Mouse (Mus musculus): ENCODE data around the gene Hif3a.

Gene Hif3a

DNA sequence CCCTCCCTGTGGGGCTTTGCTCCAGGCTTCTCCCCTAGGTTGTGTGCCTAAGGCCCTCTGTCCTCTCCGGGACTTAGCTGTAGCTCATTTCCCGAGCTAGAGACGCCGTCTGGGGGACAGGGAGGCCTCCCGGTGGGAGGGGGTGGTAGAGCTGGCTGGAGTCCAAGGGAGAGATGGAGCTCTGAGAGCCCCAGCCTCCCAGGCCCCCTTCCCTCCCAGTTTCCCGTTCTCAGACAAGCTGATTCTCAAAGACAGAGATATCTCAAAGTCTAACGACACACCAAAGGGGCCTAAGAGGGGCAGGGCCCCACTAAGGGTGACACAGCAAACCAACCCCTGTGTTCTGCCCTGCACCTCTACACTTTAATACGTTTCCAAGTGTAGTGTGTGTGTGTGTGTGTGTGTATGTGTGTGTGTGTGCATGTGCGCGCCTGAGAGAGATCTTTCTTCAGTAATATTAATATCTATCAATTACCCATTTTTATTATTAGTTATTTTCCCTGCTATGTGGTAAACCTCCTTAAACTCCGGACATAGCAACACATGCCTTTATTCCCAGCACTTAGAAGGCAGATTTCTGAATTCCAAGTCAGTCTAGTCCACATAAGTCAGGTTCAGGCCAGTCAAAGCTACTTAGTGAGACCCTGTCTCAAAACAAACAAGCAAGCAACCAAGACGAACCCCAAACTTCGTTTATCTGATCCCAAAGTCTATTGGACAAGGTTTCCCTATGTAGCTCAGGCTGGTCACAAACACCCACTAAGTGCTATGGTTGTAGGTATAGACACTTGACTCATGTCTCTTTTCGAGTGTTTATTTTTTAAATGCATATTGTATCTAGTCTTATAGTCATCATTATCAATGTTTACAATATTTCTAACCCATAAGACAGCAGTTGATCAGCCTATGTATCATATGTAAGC is 5.4 kb downstream of the Hif3a start:
- DNase-seq (ENCODE audit: low read depth, low spot score) = no peak

DNA sequence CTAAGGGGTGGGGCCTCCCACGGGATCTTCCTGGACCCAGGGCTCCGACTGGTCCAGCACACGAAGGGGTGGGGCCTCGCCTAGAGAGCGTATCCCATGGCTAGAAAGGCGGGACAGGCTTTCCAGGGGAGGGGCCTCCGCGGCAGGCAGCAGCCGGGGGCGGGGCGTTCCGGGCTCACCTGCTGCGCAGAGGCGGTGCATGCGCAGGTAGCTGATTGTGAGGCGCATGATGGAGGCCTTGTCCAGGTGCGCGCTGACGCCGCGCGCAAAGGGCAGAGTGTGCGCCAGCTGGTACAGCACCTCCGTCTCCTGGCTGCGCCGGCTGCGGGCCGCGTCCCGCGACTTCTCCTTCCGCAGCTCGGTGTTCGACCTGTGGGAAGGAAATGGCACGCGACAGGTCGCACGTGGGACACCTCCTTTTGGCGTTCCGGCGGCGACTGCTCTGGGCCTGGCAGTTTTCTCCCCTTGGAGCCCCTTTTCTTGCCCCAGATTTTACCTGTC is 6.1 kb downstream of the Hif3a start:
- DNase-seq (ENCODE audit: low read depth, low spot score) = peak; percentile 72

DNA sequence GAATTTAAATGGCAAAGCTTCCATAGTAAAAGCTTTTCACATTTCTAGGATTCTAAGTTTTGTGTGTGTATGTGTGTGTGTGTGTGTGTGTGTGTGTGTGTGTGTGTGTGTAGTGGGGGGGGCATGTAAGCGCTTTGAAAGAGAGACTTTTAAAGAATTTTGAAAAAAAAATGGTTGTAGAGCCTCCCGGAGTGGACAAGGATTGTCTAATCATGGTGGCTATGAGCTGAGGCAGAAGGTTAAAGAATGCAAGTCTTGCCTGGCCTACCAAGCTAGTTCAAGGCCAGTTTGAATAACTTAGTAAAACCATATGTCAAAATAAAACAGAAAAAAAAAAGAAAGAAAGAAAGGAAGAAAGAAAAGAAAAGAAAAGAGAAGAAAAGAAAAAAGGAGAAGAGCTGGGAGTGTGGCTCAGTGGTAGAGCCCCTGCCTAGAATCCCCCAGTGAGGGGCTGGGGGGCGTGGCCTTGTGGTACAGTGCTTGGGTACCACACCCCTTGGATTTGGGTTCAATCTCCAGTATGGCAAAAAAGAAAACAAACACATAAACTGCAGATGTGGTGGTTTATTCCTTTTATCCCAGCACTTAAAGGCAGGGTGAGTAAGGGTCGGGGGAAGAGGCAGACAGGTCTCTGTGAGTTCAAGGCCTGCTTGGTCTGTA is 6.8 kb downstream of the Hif3a start:
- DNase-seq (ENCODE audit: low read depth, low spot score) = no peak

DNA sequence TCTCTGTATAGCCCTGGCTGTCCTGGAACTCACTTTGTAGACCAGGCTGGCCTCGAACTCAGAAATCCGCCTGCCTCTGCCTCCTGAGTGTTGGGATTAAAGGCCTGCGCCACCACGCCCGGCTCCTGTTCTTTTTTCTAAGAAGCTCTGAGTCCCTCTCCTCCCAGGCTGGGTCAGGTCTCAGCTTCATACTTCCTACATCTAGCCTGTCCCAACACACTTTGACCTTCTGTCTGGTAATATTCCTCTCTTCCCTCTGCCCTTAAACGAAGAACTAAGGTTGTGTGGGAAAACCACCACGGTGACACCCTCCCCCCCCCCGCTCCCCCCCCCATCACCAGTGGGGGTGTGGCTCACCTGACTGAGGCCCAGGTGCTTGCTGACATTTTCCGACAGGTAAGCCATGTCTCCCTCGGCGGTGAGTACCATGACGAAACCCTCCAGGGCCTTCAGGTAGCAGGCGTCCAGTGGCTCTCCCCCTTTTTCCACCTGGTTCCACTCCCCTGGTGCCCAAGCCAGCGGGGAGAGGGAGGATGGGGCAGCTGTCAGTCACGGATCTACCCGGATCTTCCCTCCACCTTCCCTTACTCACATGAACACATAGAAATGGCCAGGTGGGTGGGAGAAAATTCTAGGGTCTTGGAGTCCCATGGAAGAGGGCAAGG is 7.8 kb downstream of the Hif3a start:
- no peak for DNase-seq (ENCODE audit: low read depth, low spot score)

DNA sequence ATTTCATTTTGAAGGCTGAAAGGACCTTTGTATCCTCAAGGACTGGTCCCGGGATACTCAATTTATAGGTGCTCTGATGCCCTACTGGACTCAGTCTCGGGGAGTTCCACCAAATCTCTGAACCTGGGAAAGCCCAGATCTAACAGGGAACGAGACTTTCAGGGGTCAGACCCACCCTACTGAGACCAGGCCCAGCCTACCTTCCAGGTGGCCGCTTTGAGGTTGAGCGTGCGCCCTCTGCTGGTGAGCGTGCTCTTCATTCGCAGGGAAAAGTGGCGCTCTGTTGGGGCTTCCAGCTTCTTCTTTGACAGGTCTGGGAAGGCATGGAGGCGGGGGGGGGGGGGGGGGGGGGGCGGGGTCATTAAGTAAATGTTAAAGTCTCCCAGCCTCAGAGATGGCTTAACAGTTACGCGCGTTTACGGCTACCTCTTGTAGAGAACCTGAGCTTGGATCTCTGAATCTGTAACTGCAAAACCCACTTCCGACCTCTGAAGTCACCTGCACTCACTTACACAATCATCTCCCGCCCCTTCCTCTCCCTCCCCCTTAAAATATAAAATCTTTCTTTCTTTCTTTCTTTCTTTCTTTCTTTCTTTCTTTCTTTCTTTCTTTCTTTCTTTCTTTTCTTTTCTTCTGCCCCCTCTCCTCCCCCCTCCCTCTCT is 11.2 kb downstream of the Hif3a start:
- no peak for DNase-seq (ENCODE audit: low read depth, low spot score)

DNA sequence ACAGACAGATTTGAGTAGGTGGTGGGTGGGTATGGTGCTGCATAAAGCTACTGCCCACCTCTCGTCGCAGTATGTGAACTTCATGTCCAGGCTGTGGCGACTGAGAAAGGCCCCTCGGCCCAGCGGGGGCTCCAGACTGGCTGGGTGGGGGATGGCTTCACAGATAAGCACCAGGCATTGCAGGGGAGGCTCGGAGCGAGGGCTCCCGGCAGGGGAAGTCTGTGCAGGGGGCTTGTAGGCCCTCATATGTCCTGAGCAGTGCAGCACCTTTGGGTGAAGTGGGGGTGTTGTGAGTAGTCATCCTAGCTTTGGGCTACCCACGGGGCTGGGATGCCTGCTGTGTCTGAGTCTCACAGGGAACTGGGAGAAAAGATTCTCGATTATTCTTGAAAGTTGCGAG is 11.7 kb downstream of the Hif3a start:
- DNase-seq (ENCODE audit: low read depth, low spot score) = no peak

DNA sequence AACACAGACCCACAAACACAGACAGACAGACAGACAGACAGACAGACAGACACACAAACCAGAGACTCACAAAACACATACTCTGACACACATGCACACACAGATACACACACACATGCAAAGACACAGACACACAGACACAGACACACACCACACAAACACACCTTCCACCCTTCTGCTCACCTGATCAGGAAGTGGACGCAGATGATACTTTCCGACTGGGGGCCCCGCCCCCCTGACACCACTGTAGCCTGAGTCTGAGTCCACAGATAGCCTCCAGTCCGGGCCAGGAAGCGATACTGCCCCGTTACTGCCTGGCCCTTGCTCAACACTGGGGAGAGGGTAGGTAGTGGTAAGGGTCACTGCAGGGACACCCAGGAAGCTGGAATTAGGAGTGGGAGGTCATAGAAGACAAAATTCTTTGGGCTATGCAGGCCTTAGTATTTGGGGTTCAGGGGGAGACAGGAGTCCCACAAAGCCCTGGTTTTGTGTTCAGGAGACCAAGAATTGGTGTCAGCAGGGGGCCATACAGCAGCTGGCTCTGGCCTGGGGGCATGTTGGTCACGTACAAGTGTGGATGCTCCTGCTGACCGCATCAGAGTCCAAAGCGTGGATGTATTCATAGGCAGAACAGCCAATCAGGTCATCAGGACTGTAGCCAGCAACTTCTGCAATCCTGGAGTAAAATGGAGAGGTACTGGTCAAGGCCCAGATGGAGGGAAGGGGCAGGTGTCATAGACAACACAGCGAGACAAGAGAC is 13.6 kb downstream of the Hif3a start:
- no peak for DNase-seq (ENCODE audit: low read depth, low spot score)

DNA sequence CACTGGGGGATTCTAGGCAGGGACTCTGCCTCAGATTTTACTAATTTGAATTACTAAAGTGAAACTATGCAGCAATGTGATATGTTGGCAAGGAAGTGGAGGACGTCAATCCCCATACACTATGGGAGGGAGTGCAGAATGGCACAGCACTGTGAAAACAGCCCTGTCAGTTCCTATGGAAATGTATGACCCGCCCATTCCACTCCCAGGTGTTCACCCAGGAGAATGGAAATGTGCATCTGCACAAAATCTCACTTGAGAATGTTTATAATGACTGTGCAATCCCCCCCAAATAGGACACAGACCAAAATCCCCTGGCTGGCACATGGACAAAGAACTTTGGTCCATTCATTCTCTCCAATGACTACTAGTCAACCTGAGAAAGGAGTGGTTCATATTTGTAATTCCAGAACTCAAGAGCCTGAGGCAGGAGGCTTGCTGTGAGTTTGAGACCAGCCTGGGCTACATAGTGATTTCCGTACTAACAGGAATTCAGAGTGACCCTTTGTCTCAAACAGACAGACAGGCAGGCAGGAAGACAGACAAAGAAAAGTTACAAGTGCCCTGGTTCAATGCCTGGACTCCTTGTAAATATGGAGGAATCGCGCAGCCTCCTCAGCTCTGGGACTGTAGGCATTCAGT is 15.1 kb downstream of the Hif3a start:
- DNase-seq (ENCODE audit: low read depth, low spot score) = no peak

DNA sequence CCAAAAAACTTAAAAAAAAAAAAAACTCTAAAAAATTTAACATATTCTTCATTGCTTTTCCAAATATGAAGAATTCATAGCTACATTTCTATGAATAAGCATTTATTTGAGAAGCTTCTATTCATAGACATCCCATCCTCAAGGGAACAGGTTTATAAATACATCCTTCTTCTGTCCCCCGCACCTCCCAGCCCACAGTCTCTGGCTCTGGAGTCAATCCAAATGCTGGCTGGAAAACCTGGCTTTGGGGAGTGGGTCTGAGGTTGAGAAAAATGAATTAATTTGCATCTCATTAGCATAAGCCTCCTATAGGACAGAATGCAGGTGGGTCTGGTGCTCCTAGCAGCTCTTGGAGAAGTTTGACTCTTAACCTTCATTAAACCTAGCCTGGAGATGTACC is 16.5 kb downstream of the Hif3a start:
- no peak for DNase-seq (ENCODE audit: low read depth, low spot score)

DNA sequence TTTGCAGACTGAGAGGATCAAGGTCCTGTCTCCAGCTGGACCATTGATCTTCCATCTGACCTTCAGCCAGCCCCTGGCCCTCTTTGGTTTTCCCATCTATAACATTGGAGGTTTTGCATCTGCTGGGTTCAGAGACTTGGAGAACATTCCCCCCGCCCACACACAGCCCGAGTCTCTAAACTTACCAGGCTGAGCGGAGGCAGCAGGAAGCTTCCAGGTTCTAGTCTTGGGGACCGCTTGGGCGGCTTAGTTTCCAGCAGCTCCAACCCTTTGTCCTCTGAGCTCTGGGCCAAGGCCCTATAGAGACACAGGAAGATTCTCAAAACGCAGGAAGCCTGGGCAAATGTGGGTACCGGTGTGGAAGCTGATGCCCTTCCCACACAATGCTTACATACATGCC is 22.9 kb downstream of the Hif3a start:
- no peak for DNase-seq (ENCODE audit: low read depth, low spot score)

DNA sequence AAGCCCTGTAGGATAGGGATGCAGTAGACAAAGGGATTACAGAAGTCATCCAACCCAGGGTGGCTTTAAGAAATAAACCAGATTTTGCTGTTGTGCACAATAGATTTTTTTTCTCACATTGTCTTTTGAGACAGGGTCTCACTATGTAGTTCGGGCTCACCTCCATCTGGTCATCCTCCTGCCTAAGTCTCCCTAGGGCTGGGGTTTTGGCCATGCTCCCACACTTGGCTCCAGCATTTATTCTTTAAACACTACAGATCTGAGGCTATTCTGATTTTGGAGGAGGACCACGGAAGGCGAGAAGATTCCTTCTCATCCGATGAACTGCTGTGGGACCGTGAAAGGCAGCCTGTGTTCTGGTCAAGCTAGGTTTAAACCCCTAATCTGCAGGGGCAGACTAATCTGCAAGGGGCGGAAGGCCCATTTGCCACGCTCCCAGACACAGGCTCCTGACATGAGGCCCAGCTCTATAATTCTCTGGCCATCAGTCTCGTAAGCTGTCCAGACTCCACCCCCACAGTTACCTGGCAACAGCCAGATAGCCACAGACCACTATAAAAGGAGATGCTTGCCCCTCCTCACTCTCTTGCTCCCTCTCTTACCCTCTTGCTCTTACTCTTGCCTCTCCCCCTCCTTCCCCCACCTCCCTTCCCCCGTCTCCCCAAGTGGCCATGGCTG is 24.1 kb downstream of the Hif3a start:
- DNase-seq (ENCODE audit: low read depth, low spot score) = no peak

DNA sequence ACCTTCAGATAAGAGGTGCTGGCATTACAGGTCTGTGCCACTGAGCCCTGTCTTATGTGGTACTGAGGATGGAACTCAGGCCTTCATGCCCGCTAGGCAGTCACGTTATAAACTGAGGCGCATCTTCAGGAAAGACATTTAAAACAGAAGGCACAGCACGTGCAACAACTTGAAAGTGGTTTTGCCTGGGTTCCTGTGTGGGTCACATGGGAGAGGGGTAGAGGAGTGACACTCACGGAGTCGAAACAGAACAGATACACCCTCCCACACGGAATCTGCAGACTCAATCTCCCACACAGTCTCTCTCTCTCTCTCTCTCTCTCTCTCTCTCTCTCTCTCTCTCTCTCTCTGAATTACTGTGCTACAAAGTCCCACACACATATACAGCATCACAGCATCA is 32.0 kb downstream of the Hif3a start:
- DNase-seq (ENCODE audit: low read depth, low spot score) = no peak

DNA sequence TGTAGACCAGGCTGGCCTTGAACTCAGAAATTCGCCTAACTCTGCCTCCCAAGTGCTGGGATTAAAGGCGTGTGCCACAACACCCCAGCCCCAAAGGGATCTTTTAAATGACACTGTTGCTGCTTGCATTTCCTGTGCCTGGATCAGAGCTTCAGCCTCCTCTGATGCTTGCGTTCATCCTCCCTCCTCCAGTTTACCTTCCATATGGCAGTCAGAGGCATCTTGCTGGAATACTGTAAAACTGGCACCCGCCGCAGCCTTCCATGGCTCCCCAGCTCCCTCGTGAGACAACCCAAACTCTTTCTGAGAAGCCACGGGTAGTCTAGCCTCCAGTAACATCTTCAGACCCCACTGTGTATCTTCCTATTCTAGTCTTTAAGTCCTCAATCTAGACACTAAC is 33.3 kb downstream of the Hif3a start:
- no peak for DNase-seq (ENCODE audit: low read depth, low spot score)

DNA sequence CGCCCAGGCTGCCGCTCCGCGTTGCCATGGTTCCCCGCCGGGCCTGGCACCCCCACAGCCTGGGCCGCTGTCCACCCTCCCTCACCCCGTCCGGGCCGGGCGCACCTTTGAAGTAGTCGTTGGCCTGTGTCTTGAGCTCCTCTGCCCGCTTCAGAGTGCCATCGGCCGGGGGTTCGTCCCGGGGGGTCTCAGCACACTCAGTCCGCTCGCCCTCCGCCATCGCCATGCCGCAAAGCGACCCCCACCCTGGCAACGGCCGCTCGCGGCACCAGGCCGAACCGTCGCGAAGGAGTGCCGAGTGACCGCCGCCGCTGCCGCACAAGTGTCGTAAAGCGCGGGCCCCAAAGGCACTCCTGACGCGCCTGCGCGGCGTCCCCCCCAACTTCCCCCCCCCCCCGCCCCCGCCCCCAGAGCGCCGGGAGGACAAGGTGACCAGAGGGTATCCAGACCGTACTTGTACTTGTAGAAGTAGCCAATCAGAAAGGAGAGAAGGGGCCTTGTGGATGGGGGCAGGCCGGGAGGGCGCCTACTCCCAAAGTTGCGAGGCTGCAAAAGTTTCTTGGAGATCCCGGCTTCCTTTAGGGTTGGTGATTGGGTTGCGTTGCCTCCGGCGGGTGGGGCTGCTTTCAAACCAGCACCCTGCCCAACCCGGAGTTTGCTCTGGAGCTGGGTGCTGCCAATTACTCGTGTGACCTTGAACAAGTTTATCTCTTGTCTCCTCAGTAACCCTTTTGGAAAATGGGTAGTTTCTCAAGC is 34.5 kb downstream of the Hif3a start, which contains the start of gene Ppp5c:
Ppp5c (minus strand) TSS at position 337 of the 756 bp plus-strand sequence.
- DNase-seq (ENCODE audit: low read depth, low spot score) = peak; percentile 70

DNA sequence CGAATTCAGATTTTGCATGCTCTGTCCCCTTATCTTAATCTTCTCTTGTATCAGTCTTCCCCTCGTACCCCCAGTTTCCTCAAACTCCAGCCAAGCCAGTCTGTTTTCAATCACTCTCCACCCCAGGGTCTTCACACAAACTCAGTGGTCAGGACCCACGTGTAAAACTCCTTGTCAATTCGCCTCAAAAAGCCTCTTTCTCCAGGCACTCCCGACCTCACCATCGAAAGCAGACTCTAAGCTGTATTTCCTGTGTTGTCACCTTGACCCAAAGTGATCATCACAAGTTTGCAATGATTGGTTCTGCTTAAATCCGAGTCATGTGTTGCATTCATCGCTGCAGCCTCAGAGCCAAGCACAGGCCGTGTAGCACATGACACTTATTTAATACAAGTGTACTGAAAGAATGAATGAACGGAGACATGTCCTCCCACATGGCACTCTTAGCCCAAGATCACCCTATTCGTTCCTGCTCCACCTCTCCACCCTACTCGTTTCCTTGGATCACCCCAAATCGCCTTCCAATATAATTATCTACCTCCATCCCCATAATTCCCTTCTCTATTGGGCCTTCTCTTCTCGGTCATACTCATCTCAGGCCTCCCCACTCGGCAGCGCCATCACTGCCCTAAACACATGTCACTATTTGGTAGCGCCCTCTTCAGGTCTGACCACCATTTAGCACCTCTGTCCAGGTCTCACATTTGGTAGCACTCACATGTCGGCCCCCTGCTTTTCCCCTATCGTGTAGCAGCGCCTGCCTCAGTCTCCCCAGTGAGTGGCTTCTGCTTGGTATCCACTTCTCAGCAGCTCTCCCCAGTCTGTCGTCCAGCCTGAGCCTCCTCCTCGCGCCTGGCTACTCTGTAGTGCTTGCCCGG is 35.3 kb downstream of the Hif3a start:
- no peak for DNase-seq (ENCODE audit: low read depth, low spot score)

DNA sequence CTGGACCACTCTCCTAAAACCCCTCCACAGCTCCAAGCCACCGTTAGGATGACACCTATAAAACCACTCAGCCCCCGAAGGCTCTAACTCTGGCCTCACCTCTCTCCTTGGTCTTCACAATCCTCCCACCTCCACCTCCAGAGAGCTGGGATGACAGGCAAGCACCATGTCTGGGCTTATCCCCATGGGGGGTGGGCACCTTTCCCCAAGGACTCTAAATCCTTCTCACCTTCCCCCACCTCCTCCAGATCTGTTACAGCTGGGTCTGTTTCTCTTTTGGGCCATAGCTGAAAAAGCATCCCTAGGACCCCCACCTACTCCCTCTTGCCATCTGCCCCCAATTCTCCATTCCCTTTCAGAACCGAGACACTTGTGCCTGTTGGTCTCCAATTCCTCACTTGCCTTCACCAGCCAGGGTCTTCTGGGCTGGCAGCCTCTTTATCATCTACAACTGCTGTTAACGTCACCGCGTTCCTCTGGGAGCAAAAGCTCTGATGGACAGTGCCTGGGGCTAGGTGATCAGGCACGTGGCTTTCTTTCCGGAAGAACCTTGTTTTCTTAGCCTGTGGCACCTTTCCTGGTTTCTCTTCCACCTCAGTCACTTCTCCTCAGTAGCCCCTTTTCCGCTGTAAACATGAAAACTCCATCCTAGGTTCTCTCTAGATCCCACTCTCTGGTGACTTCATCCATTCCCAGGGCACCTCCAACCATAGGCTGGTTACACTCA is 36.2 kb downstream of the Hif3a start:
- no peak for DNase-seq (ENCODE audit: low read depth, low spot score)

DNA sequence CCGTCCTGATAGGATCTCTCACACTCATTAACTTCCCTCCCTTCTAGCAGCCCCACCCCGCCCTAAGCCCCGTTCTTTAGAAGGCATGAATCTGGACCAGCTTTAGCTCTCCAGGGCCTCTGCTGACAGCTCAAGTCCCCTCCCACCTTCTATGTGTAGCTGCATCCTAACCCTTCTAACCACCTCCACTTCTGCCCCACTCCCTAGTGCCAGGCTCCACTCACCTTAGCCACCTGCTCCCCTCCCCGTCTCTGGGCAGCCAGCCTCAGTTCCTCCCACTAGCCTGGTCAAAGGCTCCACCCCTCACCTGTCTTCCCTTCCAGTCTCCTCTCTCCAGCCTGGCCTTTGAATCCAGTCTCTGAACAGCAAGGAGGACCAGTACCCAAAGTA is 36.7 kb downstream of the Hif3a start:
- no peak for DNase-seq (ENCODE audit: low read depth, low spot score)

Measured in brain, embryonic 18.5 days (tissue).